Mouse (Mus musculus) spleen, adult 12 weeks (tissue): ENCODE measurements around the gene Stk35.
"Not testable (repeated sequence)": the region's sequence is repeated elsewhere in the genome, so short reads cannot be mapped to it uniquely, and the experiment has no call there.

ENCODE experiments used
- DNase-seq: peaks from one replicate; pipeline ENCODE4 v3.0.0; 2022; ENCODE audit warnings: low spot score

Gene Stk35

DNA sequence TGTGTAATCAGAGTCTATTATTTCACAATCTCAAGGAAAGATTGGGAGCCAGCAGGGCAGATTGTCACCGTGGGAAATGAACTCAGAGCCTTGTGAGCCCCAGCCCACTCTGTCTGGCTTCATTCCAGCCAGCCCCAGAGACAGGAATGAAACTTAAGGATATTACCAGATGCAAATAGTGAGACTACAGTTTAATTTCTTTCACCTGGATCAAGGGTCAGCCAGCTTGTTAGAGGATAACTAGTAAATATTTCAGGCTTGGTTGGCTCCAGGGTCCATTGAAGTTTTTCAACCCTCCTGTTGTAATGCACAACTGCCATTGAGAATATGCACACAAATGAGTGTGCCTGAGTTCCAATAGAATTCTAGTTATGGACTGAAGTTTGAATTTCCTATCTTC is 36.6 kb downstream of the Stk35 start:
- no peak for DNase-seq

DNA sequence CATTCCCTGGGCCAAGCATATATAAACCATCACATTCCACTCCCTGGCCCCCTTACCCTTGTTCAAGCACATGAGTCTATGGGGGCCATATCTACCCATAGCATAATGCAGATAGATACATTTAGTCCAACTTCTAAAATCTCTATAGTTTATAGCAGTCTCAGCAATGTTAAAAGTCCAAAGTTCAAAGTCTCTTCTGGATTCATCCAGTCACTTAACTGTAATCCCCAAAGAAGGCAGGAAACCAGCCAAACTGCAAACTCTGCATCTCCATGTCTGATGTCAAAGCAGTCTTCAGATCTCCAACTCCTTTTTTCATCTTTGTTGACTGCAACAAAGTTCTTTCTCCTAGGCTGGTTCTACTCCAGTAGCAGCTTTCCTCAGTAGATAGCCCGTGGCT is 38.0 kb downstream of the Stk35 start:
- DNase-seq: no peak

GRCm38 (mm10) chr2:129845826-129846225 is 45.5 kb downstream of the Stk35 start:
- DNase-seq: no peak

DNA sequence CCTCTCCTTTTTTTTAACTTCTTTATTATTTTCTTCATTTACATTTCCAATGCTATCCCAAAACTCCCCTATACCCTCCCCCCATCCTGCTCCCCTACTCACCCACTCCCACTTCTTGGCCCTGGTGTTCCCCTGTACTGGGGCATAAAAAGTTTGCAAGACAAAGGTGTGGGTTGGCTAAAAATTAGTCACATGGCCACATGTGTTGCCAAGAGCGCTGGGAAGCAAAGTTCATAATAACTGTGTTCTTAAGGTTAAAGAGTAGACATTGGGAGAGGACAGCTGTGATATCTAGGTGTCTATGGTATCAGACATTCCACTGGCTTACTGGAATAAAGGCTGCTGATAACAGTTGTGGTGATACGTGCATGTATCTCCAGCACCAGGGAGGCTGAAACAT is 46.2 kb downstream of the Stk35 start:
- DNase-seq: no peak

GRCm38 (mm10) chr2:129849078-129849477 is 48.8 kb downstream of the Stk35 start:
- DNase-seq: not testable (repeated sequence)

- DNase-seq: no peak
Measured at GRCm38 (mm10) chr2:129851512-129851911, 51.2 kb downstream of the Stk35 start.

DNA sequence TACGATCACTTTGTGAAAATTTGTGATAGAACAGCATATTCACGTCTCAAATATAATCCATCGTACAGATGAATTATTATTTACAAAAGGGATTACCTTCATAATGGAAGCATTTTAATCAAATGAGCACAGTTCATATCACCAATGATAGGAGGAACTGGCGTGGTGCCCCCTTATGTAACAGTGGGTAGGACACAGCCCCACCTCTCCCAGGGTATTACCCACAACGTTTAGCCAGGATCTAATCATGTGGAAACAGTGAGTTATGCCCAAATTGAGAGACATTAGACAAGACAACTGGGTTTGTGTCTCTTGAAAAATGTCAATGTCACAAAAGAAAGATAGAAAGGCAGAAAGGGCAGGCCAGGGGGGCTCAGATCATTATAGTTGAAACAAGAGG is 62.9 kb downstream of the Stk35 start:
- DNase-seq: no peak

GRCm38 (mm10) chr2:129864958-129865357 is 64.6 kb downstream of the Stk35 start:
- DNase-seq: no peak

DNA sequence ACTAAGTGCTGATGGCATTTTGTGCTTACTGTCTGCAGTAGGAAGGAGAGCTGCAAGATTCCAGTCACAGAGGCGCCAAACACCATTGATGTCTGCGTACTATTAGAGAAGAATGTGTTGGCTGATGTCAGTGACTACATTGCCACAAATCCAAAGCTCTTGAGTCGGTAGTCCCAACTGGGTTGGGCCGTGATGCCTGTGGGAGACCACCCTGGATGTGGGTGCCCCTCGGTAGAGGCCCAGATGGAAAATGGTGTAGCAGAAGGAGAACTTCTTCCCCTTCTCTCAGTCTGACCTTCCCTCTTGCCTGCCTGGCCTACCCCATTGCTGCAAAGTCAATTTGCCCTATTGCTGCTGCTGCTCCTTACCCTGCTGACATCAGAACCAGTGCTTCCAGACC is 68.8 kb downstream of the Stk35 start:
- no peak for DNase-seq

DNA sequence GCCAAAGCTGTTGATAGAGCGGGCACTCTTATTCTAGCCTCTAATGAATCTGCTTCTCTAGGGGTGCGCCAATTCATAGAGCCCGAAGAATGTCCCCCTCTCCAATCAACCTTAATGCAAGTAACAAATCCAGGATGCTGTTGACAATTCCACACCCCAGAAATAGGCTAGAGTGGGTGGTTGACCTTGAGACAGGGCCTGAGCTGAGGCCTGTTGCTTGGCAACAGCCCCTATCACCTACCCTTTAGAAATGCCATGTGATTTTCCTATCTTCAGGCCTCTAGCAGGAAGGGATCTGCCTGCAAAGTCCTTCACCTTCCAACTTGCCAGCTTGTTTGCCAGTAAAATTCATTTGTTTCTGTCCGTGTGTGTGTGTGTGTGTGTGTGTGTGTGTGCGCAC is 70.9 kb downstream of the Stk35 start:
- DNase-seq: no peak

DNA sequence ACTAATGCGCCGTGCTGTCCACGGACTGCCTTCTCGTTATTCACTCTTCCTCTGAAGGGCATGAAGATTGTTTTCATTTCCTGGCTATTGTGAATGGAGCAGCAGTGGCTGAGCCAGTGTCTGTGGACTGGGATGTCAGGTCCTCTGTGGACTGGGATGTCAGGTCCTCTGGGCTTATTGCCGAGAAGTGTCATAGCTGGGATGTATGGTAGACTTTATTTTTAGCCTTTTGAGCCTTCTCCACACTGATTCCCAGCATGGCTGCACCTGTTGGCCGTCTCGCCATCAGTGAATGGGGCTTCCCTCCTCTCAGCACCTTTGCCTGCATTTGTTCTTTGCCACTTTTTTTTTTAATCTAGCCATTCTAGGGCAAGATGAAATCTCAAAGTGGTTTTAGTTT is 71.8 kb downstream of the Stk35 start:
- DNase-seq: no peak

DNA sequence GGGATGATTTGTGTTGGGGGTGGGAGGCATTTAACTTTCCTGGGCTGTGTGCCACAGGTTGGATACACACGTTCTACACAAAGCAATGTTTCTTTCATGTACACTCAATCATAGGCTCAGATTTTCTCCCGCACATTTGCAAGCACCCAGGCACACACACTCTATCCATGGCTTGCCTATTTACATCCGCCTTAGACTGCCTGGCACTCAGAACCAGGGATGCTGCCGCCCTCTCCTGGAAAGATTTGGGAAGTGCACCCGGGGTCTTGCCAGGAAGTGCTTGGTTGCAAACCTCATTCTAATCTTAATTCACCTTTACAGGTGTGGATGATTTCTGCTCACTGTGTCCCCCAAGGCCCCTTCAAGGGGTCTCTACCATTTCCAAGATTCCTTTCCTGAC is 73.2 kb downstream of the Stk35 start:
- DNase-seq: peak; percentile 42

DNA sequence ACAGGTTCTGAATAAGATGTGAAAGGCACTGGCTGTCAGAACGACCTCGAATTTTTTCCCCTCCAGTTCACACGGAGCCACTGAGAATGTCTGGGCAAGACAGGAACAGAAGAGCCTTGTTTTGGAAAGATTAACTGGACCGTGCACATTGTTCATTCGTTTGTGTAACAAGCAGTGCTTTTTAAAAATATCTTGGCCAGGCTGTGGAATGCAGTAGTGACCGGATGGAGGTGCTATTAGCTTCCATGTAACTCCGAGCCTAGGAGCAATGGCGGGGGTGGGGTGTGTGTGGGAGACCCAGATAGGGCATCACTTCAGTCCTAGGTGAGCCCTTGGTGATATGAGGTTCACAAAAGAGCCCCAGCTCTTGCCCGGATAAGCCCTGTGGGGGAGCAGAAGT is 73.8 kb downstream of the Stk35 start:
- DNase-seq: no peak

- DNase-seq: no peak
Measured at GRCm38 (mm10) chr2:129874509-129875095, 74.3 kb downstream of the Stk35 start.

DNA sequence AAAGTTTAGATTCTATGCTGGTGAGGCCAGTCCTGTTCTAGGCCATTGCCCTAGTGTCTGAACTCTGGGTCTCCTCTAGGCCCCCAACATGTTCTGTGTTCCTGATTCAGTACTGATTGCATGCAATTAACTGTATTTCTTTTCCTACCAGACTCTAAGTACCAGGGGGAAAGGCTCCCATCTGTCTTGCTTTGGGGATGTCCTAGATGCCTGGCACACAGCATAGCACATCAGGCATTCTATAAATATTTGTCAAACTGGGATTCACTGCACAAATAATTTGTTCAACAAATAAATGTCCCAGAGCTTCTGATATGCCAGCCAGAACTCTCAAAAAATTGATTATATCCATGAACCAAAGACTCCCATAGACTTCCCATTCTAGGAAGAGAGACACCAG is 76.6 kb downstream of the Stk35 start:
- DNase-seq: no peak

- no peak for DNase-seq
Measured at GRCm38 (mm10) chr2:129879817-129880216, 79.5 kb downstream of the Stk35 start.

- DNase-seq: no peak
Measured at GRCm38 (mm10) chr2:129880226-129880625, 79.9 kb downstream of the Stk35 start.

- DNase-seq: no peak
Measured at GRCm38 (mm10) chr2:129881886-129882285, 81.6 kb downstream of the Stk35 start.
